ENCODE assay signal across 8 mouse cellular contexts in the genomic region with DNA sequence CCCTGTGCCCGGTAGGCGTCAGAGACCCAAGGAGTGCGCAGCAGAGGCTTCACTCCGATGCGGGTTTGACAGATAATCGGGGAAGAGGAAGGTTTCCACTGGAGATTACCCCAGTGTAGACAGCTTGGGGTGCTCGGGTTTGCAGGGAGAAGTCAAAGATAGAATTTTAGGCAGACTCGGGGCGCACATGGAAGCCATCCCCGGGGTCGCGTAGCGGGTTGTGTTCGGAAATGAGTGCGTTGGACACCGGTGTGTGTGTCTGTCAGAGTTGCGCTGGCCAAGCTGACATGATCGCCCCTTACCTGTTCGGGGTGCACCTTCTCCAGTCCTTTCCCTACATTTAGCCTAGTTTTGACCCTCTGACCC. TPM values are rescaled to one million over a fixed set of nuclear protein-coding genes. Genes with fewer than 3 reads are reported as not detected.
DNase-seq lines count a peak whose midpoint lies in the region; ATAC-seq and TF ChIP-seq lines count a peak whose summit lies in the region.

No protein-coding gene starts in this region.

- 5% methylated on average over 19 of the region's 19 CpGs for WGBS in liver, adult 2 months
- 2% methylated on average over 19 of the region's 19 CpGs for WGBS in embryonic facial prominence, embryonic 15.5 days
- 3% methylated on average over 19 of the region's 19 CpGs for WGBS in intestine, embryonic 14.5 days
- 2% methylated on average over 19 of the region's 19 CpGs for WGBS in neural tube, embryonic 12.5 days

- H3K4me3 ChIP-seq in liver, adult 2 months (ENCODE audit: insufficient read depth, low read depth, low read length), result peak overlapping the region; percentile 89
- peak overlapping the region; percentile 84 for H3K4me3 ChIP-seq in embryonic facial prominence, embryonic 15.5 days (replicated peaks)
- peak overlapping the region; percentile 66 for H3K4me3 ChIP-seq in intestine, embryonic 14.5 days (ENCODE audit: low read depth, low read length)
- peak overlapping the region; percentile 82 for H3K4me3 ChIP-seq in neural tube, embryonic 12.5 days

- no peaks in the 10 kb centered on the region for H3K9me3 ChIP-seq in embryonic facial prominence, embryonic 15.5 days (replicated peaks)
- no peaks in the 10 kb centered on the region for H3K9me3 ChIP-seq in intestine, embryonic 14.5 days (ENCODE audit: control insufficient read depth, low read length)
- H3K9me3 ChIP-seq in neural tube, embryonic 12.5 days, result no peaks in the 10 kb centered on the region

- no peak for TF ChIP-seq CTCF in liver, adult 2 months (IDR thresholded peaks at IDR 0.05; ENCODE audit: low read depth, low read length)

- H3K4me1 ChIP-seq in liver, adult 2 months (ENCODE audit: control insufficient read depth, insufficient read depth, low read length), result peaks cover 11% of the 10 kb centered on the region
- peaks cover 14% of the 10 kb centered on the region for H3K4me1 ChIP-seq in embryonic facial prominence, embryonic 15.5 days
- peaks cover 8% of the 10 kb centered on the region for H3K4me1 ChIP-seq in intestine, embryonic 14.5 days (replicated peaks; ENCODE audit: control insufficient read depth, insufficient read depth, low read length)
- H3K4me1 ChIP-seq in neural tube, embryonic 12.5 days, result peaks cover 13% of the 10 kb centered on the region

- no peaks in the 10 kb centered on the region for H3K27me3 ChIP-seq in liver, adult 2 months (ENCODE audit: control insufficient read depth, insufficient read depth, low read length)
- peaks cover 51% of the 10 kb centered on the region for H3K27me3 ChIP-seq in embryonic facial prominence, embryonic 15.5 days
- H3K27me3 ChIP-seq in intestine, embryonic 14.5 days (replicated peaks; ENCODE audit: control insufficient read depth, insufficient read depth, low read length), result peaks cover 54% of the 10 kb centered on the region
- H3K27me3 ChIP-seq in neural tube, embryonic 12.5 days (replicated peaks), result peaks cover 59% of the 10 kb centered on the region

- no peaks in the 10 kb centered on the region for H3K36me3 ChIP-seq in liver, adult 2 months (ENCODE audit: control insufficient read depth, insufficient read depth, low read length)
- no peaks in the 10 kb centered on the region for H3K36me3 ChIP-seq in embryonic facial prominence, embryonic 15.5 days
- no peaks in the 10 kb centered on the region for H3K36me3 ChIP-seq in intestine, embryonic 14.5 days (ENCODE audit: control insufficient read depth, insufficient read depth, low read length)
- no peaks in the 10 kb centered on the region for H3K36me3 ChIP-seq in neural tube, embryonic 12.5 days

- no peak overlapping the region for H3K27ac ChIP-seq in liver, adult 2 months (replicated peaks; ENCODE audit: insufficient read depth, low read depth, low read length)
- H3K27ac ChIP-seq in embryonic facial prominence, embryonic 15.5 days (replicated peaks), result no peak overlapping the region
- no peak overlapping the region for H3K27ac ChIP-seq in intestine, embryonic 14.5 days (ENCODE audit: low read depth)
- H3K27ac ChIP-seq in neural tube, embryonic 12.5 days, result no peak overlapping the region

- peak overlapping the region; percentile 89 for H3K4me2 ChIP-seq in embryonic facial prominence, embryonic 15.5 days (replicated peaks)
- peak overlapping the region; percentile 87 for H3K4me2 ChIP-seq in intestine, embryonic 14.5 days (ENCODE audit: low read length)
- peak overlapping the region; percentile 84 for H3K4me2 ChIP-seq in neural tube, embryonic 12.5 days (replicated peaks)

- peak overlapping the region; percentile 64 for H3K9ac ChIP-seq in liver, adult 2 months (ENCODE audit: low read depth, low read length)
- H3K9ac ChIP-seq in embryonic facial prominence, embryonic 15.5 days, result peak overlapping the region; percentile 46; the same call in 1 of the 2 replicates
- H3K9ac ChIP-seq in intestine, embryonic 14.5 days (ENCODE audit: low read length), result peak overlapping the region; percentile 57; the same call in 1 of the 2 replicates
- H3K9ac ChIP-seq in neural tube, embryonic 12.5 days, result peak overlapping the region; percentile 73

- no peak for ATAC-seq in embryonic facial prominence, embryonic 15.5 days (ENCODE audit: insufficient number of reproducible peaks, low FRiP score, low TSS enrichment, low read depth)
- ATAC-seq in intestine, embryonic 14.5 days (replicated peaks; ENCODE audit: low FRiP score, low TSS enrichment, low read depth), result no peak
- ATAC-seq in neural tube, embryonic 12.5 days (ENCODE audit: low FRiP score, low read depth), result no peak

- DNase-seq in liver, adult 2 months (ENCODE audit: extremely low read depth, low read depth, low spot score), result no peak
- no peak for DNase-seq in liver
- no peak for DNase-seq in intestine, embryonic 14.5 days (ENCODE audit: low spot score)
- DNase-seq in right cerebral cortex, postnatal 36 days (ENCODE audit: low spot score in 2 of 2), result no peak
- DNase-seq in ovary, postnatal 36 days (ENCODE audit: low spot score), result no peak
- DNase-seq in urinary bladder, adult 18-20 months (ENCODE audit: low spot score in 2 of 2), result no peak

- TF ChIP-seq POLR2A in liver, adult 2 months (IDR thresholded peaks at IDR 0.05; ENCODE audit: extremely low read depth, insufficient read depth, low read length), result no peak

- H3K79me2 ChIP-seq in liver, adult 2 months (ENCODE audit: control insufficient read depth, insufficient read depth, low read length), result peaks cover 35% of the 10 kb centered on the region; the same call in 1 of the 2 replicates

RNA-seq across cellular contexts. Expression of a gene that starts 1.1 kb away (rescaled TPM):
- 1.3 and 2.2 TPM in 2 replicates for total RNA-seq in liver, adult 2 months (2014; rRNA removed)
- 8.0 and 10.0 TPM in 2 replicates for polyA plus RNA-seq in liver, adult 2 months (2012; rRNA removed)
- 9.0 and 10.3 TPM in 2 replicates for polyA plus RNA-seq in embryonic facial prominence, embryonic 15.5 days (2015; fragmentation: Nextera tagmentation; extraction: Ambion mirVana)
- 7.9 TPM in 2 replicates for polyA plus RNA-seq in intestine, embryonic 14.5 days (2014; fragmentation: Nextera tagmentation; extraction: Ambion mirVana)
- polyA plus RNA-seq in neural tube, embryonic 12.5 days (2016; fragmentation: Nextera tagmentation; extraction: Ambion mirVana), result 7.5 and 7.6 TPM in 2 replicates
